Comparison of ENCODE assay signal across 43 mouse cellular contexts in the genomic region with DNA sequence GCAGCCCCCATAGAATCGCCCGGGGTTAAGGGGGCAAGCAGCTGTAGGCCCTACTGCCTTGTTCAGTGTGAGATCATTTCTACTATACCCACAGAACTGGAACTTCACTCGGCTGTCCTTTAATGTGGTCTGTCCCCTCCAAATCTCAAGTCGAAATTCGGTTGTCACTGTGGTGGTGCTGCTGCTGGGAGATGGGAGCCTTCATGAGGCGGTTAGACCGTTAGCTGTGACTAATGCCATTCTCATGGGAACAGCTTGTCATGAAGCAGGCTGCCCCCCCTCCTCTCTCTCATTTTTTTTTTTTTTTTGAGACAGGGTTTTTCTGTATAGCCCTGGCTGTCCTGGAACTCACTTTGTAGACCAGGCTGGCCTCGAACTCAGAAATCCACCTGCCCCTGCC. TPM values are rescaled to one million over a fixed set of nuclear protein-coding genes. Genes with fewer than 3 reads are reported as not detected.
"Had no signal": no experiment of that assay in that cellular context is flagged by ENCODE, and none has a peak within 500 bp of the region (broad histone marks: within the 10 kb centered on the region; RNA-seq: fewer than 3 reads in every experiment).

No protein-coding gene starts in this region.

- DNase-seq: gastrocnemius, postnatal 14 days; gastrocnemius, postnatal 36 days; heart, adult 11 months; heart, postnatal 14 days; heart, postnatal 36 days; kidney, adult 11 months; kidney, adult 2 months; kidney, adult 9 months; kidney, postnatal 14 days; kidney, postnatal 36 days; layer of hippocampus, adult 9-11 months; layer of hippocampus, postnatal 36 days; left cerebral cortex, postnatal 4 days; liver, embryonic 13.5 days had no signal

- H3K27ac ChIP-seq: heart, embryonic 10.5 days; hindbrain, embryonic 13.5 days; hindbrain, embryonic 15.5 days; hindbrain, postnatal 0 days; kidney, embryonic 15.5 days; kidney, postnatal 0 days; limb, embryonic 13.5 days; limb, embryonic 15.5 days; liver, embryonic 13.5 days had no signal

- H3K27me3 ChIP-seq: heart, embryonic 12.5 days; hindbrain, embryonic 13.5 days; hindbrain, embryonic 15.5 days; kidney, embryonic 15.5 days; limb, embryonic 13.5 days; limb, embryonic 15.5 days; liver, embryonic 13.5 days had no signal

- H3K4me1 ChIP-seq: heart, embryonic 10.5 days; heart, embryonic 12.5 days; hindbrain, embryonic 13.5 days; hindbrain, embryonic 15.5 days; kidney, embryonic 15.5 days; limb, embryonic 13.5 days; limb, embryonic 15.5 days; liver, embryonic 13.5 days had no signal

- H3K36me3 ChIP-seq: heart, embryonic 10.5 days; heart, embryonic 12.5 days; hindbrain, embryonic 13.5 days; hindbrain, embryonic 15.5 days; kidney, embryonic 15.5 days; limb, embryonic 13.5 days; limb, embryonic 15.5 days; liver, embryonic 13.5 days had no signal

- H3K4me2 ChIP-seq: heart, embryonic 12.5 days; hindbrain, embryonic 13.5 days; hindbrain, embryonic 15.5 days; kidney, embryonic 15.5 days; limb, embryonic 13.5 days; limb, embryonic 15.5 days; liver, embryonic 13.5 days had no signal

- ATAC-seq: hindbrain, postnatal 0 days; intestine, embryonic 16.5 days had no signal

- H3K9ac ChIP-seq: heart, embryonic 12.5 days; hindbrain, embryonic 13.5 days; hindbrain, embryonic 15.5 days; kidney, embryonic 15.5 days; limb, embryonic 13.5 days; limb, embryonic 15.5 days; liver, embryonic 13.5 days had no signal

- H3K4me3 ChIP-seq: heart, embryonic 10.5 days; heart, embryonic 12.5 days; hindbrain, embryonic 13.5 days; hindbrain, embryonic 15.5 days; kidney, embryonic 15.5 days; limb, embryonic 13.5 days; limb, embryonic 15.5 days; liver, embryonic 13.5 days had no signal

- H3K9me3 ChIP-seq: heart, embryonic 10.5 days; heart, embryonic 12.5 days; hindbrain, embryonic 13.5 days; hindbrain, embryonic 15.5 days; kidney, embryonic 15.5 days; limb, embryonic 13.5 days; limb, embryonic 15.5 days; liver, embryonic 13.5 days had no signal

RNA-seq across cellular contexts. Expression of gene Gm17490, which starts 2.9 kb away (rescaled TPM):
- total RNA-seq: gastrocnemius, adult 18-20 months; gastrocnemius, adult 8-10 months; gastrocnemius, postnatal 14 days; gastrocnemius, postnatal 36 days; heart, adult 8-10 months; heart, postnatal 14 days; heart, postnatal 36 days; hematopoietic stem cell, adult 5-6 weeks; hindbrain, postnatal 0 days; layer of hippocampus, adult 18-20 months; layer of hippocampus, adult 8-10 months; layer of hippocampus, postnatal 14 days; layer of hippocampus, postnatal 36 days; left cerebral cortex, adult 18-20 months; left cerebral cortex, adult 8-10 months; left cerebral cortex, postnatal 10 days; left cerebral cortex, postnatal 25 days; left cerebral cortex, postnatal 4 days; liver, adult 2 months had no signal
- polyA plus RNA-seq: gonadal fat pad, adult 2 months; heart, embryonic 10.5 days; heart, embryonic 12.5 days; heart, embryonic 14.5 days; heart, postnatal 0 days; hindbrain, embryonic 11.5 days; hindbrain, embryonic 13.5 days; hindbrain, embryonic 15.5 days; hindbrain, postnatal 0 days; intestine, embryonic 14.5 days; intestine, embryonic 16.5 days; kidney, adult 2 months; kidney, embryonic 15.5 days; kidney, postnatal 0 days; large intestine, adult 2 months; limb, embryonic 11.5 days; limb, embryonic 13.5 days; limb, embryonic 15.5 days; liver, adult 2 months; liver, embryonic 13.5 days had no signal

RNA-seq across cellular contexts. Expression of gene Il2ra, which starts 19.4 kb away (rescaled TPM):
- total RNA-seq: hindbrain, postnatal 0 days; left cerebral cortex, postnatal 25 days; left cerebral cortex, postnatal 4 days had no signal
- polyA plus RNA-seq: heart, embryonic 10.5 days; heart, embryonic 12.5 days; heart, embryonic 14.5 days; heart, postnatal 0 days; hindbrain, embryonic 11.5 days; intestine, embryonic 14.5 days; kidney, embryonic 15.5 days; kidney, postnatal 0 days; limb, embryonic 11.5 days; limb, embryonic 13.5 days; limb, embryonic 15.5 days; liver, embryonic 13.5 days had no signal
